Mouse (Mus musculus) lung, postnatal 0 days (tissue): ENCODE results near the gene Gm20388. TPM values are rescaled to one million over a fixed set of nuclear protein-coding genes. Genes with fewer than 3 reads are reported as not detected.

Experiments
- ATAC-seq: fragments of 200-750 bp; cut with Nextera tagmentation; 2 replicates; pipeline ENCODE4 v1.8.0; 2017; ENCODE audit warnings: moderate library complexity
- DNase-seq: peaks from one replicate; pipeline ENCODE4 v3.0.0-alpha.2; 2016; ENCODE audit warnings: low spot score
- H3K27ac ChIP-seq: fragments of 300-500 bp; sonication (generic); 2 replicates; pipeline ENCODE4 v1.5.1; 2014; ENCODE audit warnings: antibody characterized with exemption, mild to moderate bottlenecking, low read length, mixed read lengths
- H3K27me3 ChIP-seq: fragments of 300-500 bp; sonication (generic); replicated peaks from 2 replicates; pipeline ENCODE4 v1.6.1; 2014; ENCODE audit warnings: low read length, mixed read lengths; ENCODE audit not compliant: insufficient read depth
- H3K36me3 ChIP-seq: fragments of 300-500 bp; sonication (generic); 2 replicates; pipeline ENCODE4 v1.6.1; 2014; ENCODE audit warnings: low read length, mixed read lengths; ENCODE audit not compliant: insufficient read depth
- H3K4me1 ChIP-seq: fragments of 300-500 bp; sonication (generic); 2 replicates; pipeline ENCODE4 v1.6.1; 2014; ENCODE audit warnings: antibody characterized with exemption, low read depth, low read length, mixed read lengths; ENCODE audit not compliant: insufficient read depth
- H3K4me2 ChIP-seq: fragments of 300-500 bp; sonication (generic); replicated peaks from 2 replicates; pipeline ENCODE4 v1.6.1; 2014; ENCODE audit warnings: low read depth, mild to moderate bottlenecking, low read length, moderate library complexity, mixed read lengths
- H3K4me3 ChIP-seq: fragments of 300-500 bp; sonication (generic); 2 replicates; pipeline ENCODE4 v1.5.1; 2014; ENCODE audit warnings: low read depth, low read length
- H3K9ac ChIP-seq: fragments of 300-500 bp; sonication (generic); replicated peaks from 2 replicates; pipeline ENCODE4 v1.6.1; 2014; ENCODE audit warnings: low read depth, mild to moderate bottlenecking
- H3K9me3 ChIP-seq: fragments of 300-500 bp; sonication (generic); 2 replicates; pipeline ENCODE4 v1.6.1; 2016; ENCODE audit warnings: low read length, mixed read lengths
- CTCF ChIP-seq: IDR thresholded peaks from 2 replicates; pipeline ENCODE4 v1.5.1; 2016; ENCODE audit warnings: antibody characterized with exemption, mild to moderate bottlenecking
- EP300 ChIP-seq: IDR thresholded peaks from 2 replicates; pipeline ENCODE4 v1.6.1; 2016; ENCODE audit warnings: antibody characterized with exemption, mild to moderate bottlenecking, control low read depth
- WGBS: fragments of 180-500 bp; shearing (Covaris S2); extraction: QIAGEN DNeasy Blood & Tissue Kit; methylation state at CpG from one replicate; pipeline ENCODE4 v1.1.7; 2014; 5-methylcytosine and 5-hydroxymethylcytosine counted together
- polyA plus RNA-seq: library from polyadenylated mRNA; unstranded; fragments of >200 nt; fragmentation: Nextera tagmentation; extraction: Ambion mirVana; gene quantifications from 2 replicates; pipeline ENCODE4 v1.2.1, GENCODE M21; 2015

The Gm20388 gene
- polyA plus RNA-seq, 1 experiment from 2014 or later, result not detected

DNA sequence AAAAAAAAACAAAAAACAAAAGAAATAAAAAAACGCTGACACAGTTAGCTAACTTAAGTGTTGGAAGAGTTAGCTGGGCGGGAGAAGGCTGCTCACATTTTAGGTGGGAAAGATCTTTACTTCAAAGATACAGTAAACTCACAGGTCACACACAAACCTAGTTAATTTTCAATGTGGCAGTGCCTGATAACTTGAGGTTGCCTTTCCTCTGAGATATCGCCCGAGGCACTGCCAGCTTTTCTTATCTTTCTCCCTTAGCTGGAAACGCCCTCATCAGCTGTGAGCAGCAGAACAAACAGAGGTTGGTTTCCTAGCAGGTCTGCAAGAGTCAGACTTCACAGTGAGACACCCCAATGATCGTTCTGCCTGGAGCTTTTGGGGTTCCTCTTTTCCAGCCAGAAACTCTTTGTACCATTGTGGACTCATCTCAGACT lies 4078.0 kb downstream of the Gm20388 start:
- H3K4me1 ChIP-seq, result no peaks in the 10 kb centered on the region
- TF ChIP-seq CTCF (no peak), EP300 (no peak)
- H3K9ac ChIP-seq, result no peak overlapping the region
- no peak overlapping the region for H3K4me3 ChIP-seq
- no peak overlapping the region for H3K4me2 ChIP-seq
- H3K36me3 ChIP-seq, result no peaks in the 10 kb centered on the region
- ATAC-seq (peak; percentile 21; the same call in 1 of the 2 replicates), DNase-seq (peak; percentile 26)
- WGBS, result 34% methylated on average over 6 of the region's 6 CpGs
- H3K9me3 ChIP-seq, result no peaks in the 10 kb centered on the region
- no peaks in the 10 kb centered on the region for H3K27me3 ChIP-seq
- no peak overlapping the region for H3K27ac ChIP-seq

DNA sequence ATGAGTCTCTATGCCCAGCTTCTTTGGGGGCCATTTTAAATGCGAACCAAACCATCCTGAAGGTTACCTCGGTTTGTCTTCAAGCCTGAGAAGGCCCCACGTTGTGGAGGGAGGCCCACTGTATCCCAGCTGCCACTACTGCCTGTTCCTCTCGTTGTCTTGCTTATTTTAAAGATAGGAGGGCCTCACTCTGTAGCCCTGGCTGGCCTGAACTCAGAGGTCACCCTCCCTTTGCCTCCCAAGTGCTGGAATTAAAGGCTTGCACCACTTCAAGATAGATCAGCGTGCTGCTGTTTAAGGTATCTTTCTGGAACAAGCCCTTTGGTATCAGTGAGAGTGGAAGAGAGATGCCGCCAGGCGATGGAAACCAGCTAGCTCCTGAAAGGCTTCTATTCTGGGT lies 4078.5 kb downstream of the Gm20388 start:
- WGBS, result 40% methylated on average over 7 of the region's 7 CpGs
- Histone ChIP-seq H3K9me3 (no peaks in the 10 kb centered on the region), H3K9ac (no peak overlapping the region), H3K4me2 (no peak overlapping the region), H3K4me1 (no peaks in the 10 kb centered on the region), H3K4me3 (no peak overlapping the region), H3K27ac (no peak overlapping the region), H3K27me3 (no peaks in the 10 kb centered on the region), H3K36me3 (no peaks in the 10 kb centered on the region)
- ATAC-seq (no peak), DNase-seq (no peak)
- TF ChIP-seq CTCF (no peak), EP300 (no peak)

DNA sequence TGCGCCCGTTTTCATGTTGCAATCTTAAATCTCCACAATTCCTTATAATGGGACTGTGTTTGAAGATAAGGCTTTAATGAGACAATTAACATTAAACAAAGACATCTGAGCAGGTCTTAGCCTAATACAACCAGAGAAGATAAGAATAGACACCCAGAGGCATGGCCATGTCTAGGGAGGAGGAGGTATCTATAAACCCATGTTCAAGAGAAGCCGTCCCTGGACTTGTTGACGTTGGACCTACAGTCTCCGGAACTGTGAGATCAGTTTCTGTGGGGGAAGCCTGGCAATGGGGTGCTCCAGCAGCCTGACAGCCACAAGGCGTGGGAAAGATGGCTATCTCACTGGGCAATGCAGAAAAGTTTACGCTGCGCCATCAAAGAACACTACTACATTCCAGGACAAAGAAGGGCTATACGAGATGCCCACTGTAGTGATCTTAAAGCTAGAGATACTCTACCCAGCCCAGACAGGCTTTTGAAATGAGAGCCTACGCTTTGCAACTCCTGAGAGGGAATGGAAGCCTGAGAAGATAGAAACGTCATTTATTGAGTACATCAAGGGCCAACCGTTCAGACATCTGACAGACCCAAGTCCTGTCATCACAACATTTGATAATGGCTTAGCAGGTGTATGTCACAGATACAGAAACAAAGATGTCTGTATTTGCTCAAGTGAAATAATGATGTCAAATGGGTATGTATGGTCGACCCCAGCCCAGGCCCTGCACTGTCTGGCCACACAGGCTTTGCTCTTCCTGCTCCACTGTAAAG lies 4079.8 kb downstream of the Gm20388 start:
- DNase-seq (no peak), ATAC-seq (no peak)
- 78% methylated on average over 13 of the region's 13 CpGs for WGBS
- Histone ChIP-seq H3K36me3 (no peaks in the 10 kb centered on the region), H3K4me2 (no peak overlapping the region), H3K27ac (no peak overlapping the region), H3K27me3 (no peaks in the 10 kb centered on the region), H3K9me3 (no peaks in the 10 kb centered on the region), H3K4me3 (no peak overlapping the region), H3K4me1 (no peaks in the 10 kb centered on the region), H3K9ac (no peak overlapping the region)
- no peak for TF ChIP-seq EP300
- no peak for TF ChIP-seq CTCF

DNA sequence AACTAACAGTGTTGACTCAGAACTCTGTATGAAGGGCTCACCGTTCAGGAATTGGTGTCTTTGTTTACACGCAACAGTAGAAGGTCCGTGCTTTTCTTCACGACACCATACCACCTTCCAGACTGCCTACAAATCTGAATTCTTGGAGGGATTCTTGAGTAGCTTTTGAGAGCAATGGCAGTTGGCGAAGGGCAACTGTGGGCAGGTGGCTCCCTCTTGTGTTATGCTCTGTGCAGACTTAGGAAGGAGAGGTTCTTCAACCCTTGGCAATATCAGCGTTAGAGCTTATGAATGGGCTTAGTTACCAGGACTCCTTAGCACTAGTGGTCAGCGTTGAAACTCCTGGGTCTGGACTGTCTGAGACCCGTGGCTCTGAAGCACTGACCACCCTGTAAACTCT lies 4081.9 kb downstream of the Gm20388 start:
- ATAC-seq (peak; percentile 41; the same call in 1 of the 2 replicates), DNase-seq (peak; percentile 44)
- peak; percentile 65 for TF ChIP-seq CTCF
- no peak for TF ChIP-seq EP300
- Histone ChIP-seq H3K36me3 (no peaks in the 10 kb centered on the region), H3K4me2 (no peak overlapping the region), H3K4me3 (no peak overlapping the region), H3K4me1 (no peaks in the 10 kb centered on the region), H3K27me3 (no peaks in the 10 kb centered on the region), H3K9ac (no peak overlapping the region), H3K27ac (no peak overlapping the region), H3K9me3 (no peaks in the 10 kb centered on the region)
- WGBS, result 73% methylated on average over 8 of the region's 8 CpGs

DNA sequence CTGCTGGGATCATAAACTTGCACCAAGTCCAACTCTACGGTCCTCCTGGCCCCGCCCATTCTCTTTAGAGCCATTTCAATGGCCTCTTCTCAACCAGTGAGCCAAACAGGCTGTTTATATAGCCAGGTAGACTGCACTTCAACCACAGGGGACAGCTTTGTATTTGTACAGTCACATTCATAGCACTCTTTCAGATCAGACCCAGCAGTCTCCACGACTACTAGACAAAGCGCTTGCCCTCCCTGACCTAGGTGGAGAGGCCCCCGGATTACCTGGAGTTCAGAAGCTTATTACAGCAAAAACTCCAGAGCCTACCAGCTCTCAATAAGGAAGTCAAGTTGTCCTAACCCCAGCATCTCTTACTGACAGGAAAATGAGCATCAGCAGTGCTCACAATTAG lies 4083.0 kb downstream of the Gm20388 start:
- H3K4me3 ChIP-seq, result no peak overlapping the region
- 76% methylated on average over 5 of the region's 5 CpGs for WGBS
- no peaks in the 10 kb centered on the region for H3K36me3 ChIP-seq
- TF ChIP-seq CTCF (no peak), EP300 (no peak)
- no peak overlapping the region for H3K9ac ChIP-seq
- no peak overlapping the region for H3K4me2 ChIP-seq
- peak; percentile 35; the same call in 1 of the 2 replicates for ATAC-seq
- H3K4me1 ChIP-seq, result no peaks in the 10 kb centered on the region
- 0 out of 2 replicates have a peak overlapping the region, but pooled peaks have one; percentile 54 for H3K27ac ChIP-seq
- no peaks in the 10 kb centered on the region for H3K9me3 ChIP-seq
- H3K27me3 ChIP-seq, result no peaks in the 10 kb centered on the region
- peak; percentile 26 for DNase-seq

DNA sequence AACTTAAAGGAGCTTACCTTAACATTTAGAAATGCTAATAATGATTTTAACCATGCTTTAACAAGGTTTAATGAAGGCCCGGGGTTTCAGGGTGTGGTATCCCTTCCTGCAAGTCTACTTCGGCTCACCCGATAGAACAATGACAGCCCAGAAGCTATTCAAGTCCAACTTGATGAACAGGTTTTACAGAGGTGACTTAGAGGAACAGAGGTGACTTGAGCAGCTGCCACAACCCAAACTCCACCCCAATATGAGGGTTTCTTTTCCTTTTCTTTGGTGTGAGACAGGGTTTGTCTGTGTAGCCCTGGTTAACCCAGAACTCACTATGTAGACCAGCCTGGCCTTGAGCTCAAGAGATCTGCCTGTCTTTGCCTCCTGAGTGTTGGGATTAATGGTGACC lies 4083.4 kb downstream of the Gm20388 start:
- no peaks in the 10 kb centered on the region for H3K27me3 ChIP-seq
- DNase-seq (peak; percentile 59), ATAC-seq (peak; percentile 57)
- no peak overlapping the region for H3K9ac ChIP-seq
- WGBS, result 59% methylated on average over 3 of the region's 3 CpGs
- TF ChIP-seq EP300, result no peak
- TF ChIP-seq CTCF, result no peak
- no peaks in the 10 kb centered on the region for H3K9me3 ChIP-seq
- H3K4me2 ChIP-seq, result no peak overlapping the region
- 0 out of 2 replicates have a peak, but pooled peaks cover 4% of the 10 kb centered on the region for H3K36me3 ChIP-seq
- no peak overlapping the region for H3K4me3 ChIP-seq
- no peaks in the 10 kb centered on the region for H3K4me1 ChIP-seq
- H3K27ac ChIP-seq, result no peak overlapping the region
